Mouse (Mus musculus): ENCODE data around the gene Olfr495.

Gene Olfr495

GRCm38 (mm10) chr7:108392867-108393266, at the start of gene Olfr495:
TSS of gene Olfr495 (plus strand) at chr7:108393167.
- no peak for DNase-seq (ENCODE audit: low read depth)

DNA sequence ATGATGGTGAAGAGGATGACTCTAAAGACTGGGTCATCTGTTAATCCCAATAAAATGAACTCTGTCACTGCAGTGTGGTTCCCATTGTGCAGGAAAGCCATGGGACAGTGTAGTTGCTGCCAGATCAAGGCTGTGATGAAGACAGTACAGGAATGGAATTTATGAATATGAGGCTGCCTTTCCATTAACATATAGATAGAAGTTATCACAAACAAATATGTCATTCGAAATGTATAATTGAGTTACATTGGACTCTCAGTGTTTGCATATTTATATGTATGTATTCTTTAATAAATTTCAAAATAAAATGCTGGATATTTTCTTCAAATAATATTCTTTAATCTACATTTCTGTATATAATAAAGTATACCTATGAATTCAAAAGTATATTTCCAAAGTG, 46.1 kb upstream of the Olfr495 start, which contains the start of gene Olfr493:
Gene Olfr493, minus strand, starts transcription at position 101 of the 400 bp plus-strand sequence.
- no peak for DNase-seq (ENCODE audit: low read depth)

GRCm38 (mm10) chr7:108365035-108365434, 27.9 kb upstream of the Olfr495 start, which contains the start of gene Olfr494:
TSS of gene Olfr494 (plus strand) at chr7:108365335.
- no peak for DNase-seq (ENCODE audit: low read depth)

DNA sequence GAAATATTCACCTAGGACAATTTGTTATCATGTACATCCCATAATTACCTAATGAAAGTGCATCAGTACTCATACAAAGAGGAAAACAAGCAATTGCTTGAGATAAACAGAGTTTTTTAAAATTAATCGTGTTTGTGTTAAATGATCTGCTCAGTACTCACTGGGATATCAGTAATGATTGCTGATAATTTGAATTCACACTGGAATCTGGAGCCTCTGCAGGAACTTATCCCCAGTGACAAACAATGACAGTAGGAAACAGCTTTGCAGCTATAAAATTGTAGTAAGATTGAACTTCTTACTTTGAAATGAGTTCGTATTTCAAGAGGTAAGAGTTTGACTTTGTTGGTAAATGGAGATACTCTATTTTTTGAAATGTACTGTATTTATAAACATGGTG, 27.2 kb downstream of the Olfr495 start, which contains the start of gene Olfr497:
Gene Olfr497, plus strand, starts transcription at position 301 of the 400 bp plus-strand sequence.
- no peak for DNase-seq (ENCODE audit: low read depth)

Measured in NIH3T3 (cell line).